Mouse (Mus musculus): ENCODE measurements around the gene Btbd10.

Btbd10 gene

DNA sequence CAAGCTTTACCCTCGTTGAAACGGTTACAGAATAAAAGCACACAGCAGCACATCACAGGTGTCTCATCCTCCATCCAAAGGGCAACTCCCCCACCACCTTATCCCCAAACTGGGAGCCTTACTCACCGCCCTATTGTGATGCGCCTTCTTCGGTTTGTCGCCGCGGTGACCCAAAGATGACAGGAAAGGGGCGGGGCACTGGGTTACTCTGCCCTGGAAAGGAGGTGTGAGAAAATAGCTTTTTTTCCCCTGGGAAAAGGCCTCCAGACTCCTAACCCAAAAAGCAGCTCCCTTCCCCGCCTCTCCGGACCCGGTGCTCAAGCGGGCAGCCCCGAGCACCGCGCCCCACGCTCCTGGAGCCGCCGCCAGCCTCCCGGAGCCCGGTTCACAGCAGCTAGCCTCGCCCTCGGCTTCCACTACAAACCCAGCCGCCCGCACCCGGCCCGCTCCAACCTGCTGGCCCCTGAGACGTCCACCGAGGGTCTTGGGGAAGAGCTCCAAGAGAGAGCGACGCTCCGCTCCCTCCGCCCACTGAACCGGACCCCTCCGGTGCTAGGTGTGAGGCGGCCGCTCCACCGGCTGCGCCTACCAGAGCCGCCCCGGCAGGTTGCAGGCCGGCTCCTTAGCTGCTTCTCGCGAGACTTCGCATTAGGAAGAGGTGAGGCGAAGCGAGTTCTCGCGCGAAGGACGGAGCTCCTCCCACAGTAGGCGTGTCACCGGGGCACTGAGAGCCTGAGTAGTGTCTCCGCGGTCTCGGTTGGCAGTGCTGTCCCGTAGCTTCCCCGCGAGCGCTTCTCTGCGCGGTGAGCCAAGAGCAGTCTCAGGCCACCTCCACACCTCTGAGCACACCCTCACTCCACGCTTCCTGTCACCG, at the start of gene Btbd10:
Gene Btbd10 (minus strand): TSS at position 647 of the 874 bp plus-strand sequence.
- peak; percentile 97 to 99 for DNase-seq

DNA sequence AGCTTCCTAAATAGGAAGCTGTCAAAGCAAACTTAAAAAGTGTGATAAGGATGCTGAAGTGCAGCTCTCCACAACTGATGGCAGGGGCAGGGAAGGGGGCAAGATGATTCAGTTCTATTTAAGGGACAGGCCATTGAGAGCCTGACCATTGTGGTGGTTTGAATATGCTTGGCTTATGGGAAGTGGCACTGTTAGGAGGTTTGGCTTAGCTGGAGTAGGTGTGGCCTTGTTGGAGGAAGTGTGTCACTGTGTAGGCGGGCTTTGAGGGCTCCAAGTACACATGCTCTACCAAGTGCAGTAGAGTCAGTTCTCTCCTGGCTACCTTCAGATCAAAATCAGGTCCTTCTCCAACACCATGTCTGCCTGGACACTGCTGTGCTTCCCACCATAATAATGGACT, 47.3 kb upstream of the Btbd10 start:
- no peak for DNase-seq

GRCm38 (mm10) chr7:113415256-113415655, 46.1 kb upstream of the Btbd10 start:
- no peak for DNase-seq

GRCm38 (mm10) chr7:113408712-113409111, 39.5 kb upstream of the Btbd10 start:
- DNase-seq: no peak

DNA sequence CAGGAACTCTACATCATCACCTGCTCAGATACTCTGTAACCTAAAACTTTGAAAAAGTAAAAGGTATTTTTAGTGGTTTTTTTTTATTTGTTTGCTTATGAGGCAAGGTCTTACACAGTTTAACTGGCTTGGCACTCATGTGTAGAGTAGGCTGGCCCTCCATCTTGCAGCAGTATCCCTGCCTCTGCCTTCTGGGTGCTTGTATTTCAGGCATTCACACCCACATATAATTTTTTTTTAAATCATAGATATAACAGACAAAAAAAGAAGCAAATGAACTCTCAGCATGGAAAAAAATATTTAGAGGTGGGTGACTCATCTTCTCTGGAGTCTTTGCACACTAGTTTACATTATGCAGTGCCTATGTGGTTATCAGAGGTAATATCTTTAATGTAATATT, 28.9 kb upstream of the Btbd10 start:
- no peak for DNase-seq

GRCm38 (mm10) chr7:113396661-113397060, 27.5 kb upstream of the Btbd10 start:
- DNase-seq: no peak

DNA sequence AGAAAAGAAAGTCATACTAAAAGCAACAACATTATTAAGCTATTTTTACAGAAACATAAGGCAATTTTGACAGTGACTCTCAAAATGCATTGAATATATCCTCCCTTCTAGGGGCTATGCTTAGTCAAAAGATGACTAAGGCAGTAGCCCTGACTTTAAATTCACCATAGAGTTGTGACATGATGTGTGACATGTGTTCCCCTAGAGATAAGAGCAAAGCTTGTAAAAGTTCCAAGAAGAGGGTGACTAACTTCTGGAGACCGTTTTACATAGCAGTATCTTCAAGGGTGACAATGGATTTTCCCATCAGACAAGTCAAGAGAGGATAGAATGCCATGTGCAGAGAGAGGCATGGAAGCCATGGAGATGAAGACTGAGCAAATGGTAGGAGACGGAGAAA, 22.4 kb upstream of the Btbd10 start:
- no peak for DNase-seq

GRCm38 (mm10) chr7:113388470-113388869, 19.3 kb upstream of the Btbd10 start, which contains the start of gene Pth:
Gene Pth (minus strand): TSS chr7:113388570.
- no peak for DNase-seq

DNA sequence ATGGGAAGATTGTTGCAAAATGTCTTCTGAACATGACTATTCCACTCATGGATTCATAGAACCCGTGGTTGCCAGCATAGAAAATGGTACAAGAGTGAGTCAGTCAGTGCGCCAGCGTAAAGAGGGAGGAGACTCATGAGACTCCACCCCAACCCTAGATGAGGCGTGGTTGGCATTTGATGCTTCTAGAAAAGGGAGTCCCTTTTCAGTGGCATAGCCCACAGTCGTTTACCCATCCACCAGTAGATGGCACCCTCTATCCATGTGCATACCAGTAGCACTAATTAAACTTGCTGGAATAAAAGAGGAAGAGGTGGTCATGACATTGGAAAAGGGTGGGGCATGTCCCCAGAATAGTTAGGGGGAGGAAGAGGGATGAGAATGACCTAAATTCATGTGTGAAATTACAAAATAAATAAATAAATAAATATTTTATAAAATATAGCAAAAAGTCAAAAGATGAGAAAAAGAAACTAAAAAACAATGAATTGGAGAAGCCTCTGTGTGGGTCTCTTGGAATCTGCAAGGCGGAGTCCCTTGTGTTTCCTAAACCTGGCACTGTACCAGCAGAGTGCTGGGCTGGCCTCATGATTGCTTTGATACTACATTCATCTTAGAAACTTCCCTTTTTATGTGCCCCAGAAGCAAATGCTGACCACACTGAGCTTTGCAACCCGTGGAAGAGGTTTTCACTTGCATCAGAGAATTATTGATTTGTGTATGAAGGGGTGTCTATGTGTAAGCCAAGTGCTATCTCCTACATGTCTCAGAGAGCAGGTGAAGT, 8.9 kb upstream of the Btbd10 start:
- peak; percentile 53 to 64 for DNase-seq

DNA sequence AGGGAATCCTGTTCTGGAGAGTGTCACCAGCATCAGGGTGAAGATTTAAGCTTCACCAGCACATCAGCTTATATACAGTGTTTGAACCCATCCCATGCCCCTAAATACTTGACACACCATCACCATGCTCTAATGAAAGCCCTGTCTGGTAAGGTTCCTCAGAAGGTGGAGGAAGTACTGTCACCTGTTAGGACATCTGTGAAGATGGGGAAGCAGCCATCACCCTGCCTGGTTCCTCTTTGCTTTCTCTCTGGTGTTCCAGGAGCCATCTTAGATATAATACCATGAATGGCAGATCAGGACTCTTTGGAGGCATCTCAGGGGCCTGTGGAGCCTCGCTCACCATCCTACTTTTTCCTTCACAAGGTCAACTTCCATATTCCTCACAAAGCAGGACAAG, 3.5 kb upstream of the Btbd10 start:
- DNase-seq: no peak

GRCm38 (mm10) chr7:113369620-113370340, 588 bp upstream of the Btbd10 start:
- peak; percentile 72 to 76 for DNase-seq

GRCm38 (mm10) chr7:113367440-113367839, 1.8 kb downstream of the Btbd10 start:
- no peak for DNase-seq

GRCm38 (mm10) chr7:113349089-113349488, 20.1 kb downstream of the Btbd10 start:
- no peak for DNase-seq

DNA sequence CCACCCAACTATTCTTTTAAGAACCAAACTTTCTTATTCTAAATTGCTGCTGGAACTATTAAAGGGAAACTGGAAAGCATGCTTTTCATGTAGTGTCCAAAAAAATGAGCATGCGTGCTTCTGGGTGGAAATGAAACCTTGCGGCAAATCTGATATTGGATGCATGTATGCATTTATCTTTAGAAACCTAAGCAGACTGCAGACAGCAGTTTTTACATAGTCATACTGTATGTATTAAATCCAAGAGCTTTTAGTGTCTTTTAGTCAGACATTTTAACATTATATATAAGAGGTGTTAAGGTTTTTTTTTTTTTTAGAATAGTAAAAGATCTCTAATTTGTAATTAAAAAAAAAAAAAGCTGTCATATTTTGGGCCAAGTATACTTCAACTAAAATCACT, 21.5 kb downstream of the Btbd10 start:
- no peak for DNase-seq

- peak; percentile 83 to 90 for DNase-seq
These were observed 21.9 kb downstream of the Btbd10 start for GRCm38 (mm10) chr7:113347271-113347670.

DNA sequence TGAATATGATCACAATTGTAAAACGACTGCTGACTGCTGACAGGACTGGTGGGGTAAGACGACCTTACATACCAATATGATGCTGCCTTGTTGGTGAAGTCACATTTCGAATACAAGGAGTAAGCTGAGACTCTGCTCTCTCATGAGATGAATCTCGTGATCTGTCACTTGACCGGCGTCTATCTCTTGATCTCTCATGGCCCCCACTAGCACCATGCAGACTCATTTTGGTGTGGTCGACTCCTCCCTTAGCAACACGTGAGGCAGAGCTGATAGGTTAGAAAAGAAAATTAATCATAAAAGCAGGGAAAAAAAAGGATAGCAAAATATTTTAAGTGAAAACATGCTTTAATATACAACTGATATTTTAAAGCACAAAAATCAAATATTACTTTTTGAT, 33.9 kb downstream of the Btbd10 start:
- no peak for DNase-seq

- DNase-seq: no peak
These were observed 35.2 kb downstream of the Btbd10 start for GRCm38 (mm10) chr7:113334036-113334435.

- DNase-seq: no peak
These were observed 49.1 kb downstream of the Btbd10 start for GRCm38 (mm10) chr7:113320128-113320527.

DNA sequence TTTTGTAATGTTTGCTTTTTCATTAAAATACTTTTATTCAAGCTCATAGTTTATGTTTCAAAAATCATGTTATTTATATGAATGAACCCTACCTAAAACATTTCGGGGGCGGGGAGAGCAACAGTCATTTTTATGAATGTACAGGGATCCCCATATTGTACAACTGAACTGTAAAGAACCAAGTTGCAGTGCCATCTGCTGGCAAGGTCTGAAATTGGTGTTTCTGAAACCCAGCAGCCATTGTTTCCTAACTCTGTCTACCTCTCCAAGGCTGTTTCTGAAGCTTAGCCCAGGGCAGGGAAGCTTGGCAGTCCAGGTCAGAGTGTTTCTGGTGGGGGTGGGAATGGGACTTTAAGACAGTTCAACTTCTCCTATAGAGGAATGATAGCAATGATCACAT, 57.4 kb downstream of the Btbd10 start:
- DNase-seq: peak; percentile 67 to 75

DNA sequence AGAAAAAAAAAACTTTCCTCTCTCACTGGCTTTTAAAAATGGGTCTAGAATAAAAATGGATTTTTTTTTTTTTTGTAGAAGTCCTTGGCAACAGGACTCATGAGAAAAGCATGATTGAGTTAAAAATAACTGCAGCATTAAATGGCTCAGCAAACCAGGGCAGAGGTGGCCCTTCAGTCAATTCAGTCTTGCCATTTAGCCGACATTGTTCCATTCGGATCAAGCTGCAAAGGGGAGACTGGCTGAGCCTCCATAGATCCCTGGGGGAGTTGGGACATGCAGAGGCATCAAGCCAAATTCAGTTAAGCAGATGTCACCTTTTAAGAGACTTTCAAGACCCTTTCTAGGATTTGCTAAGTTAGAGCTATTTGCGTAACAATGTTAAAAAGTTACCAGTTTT, 59.1 kb downstream of the Btbd10 start:
- DNase-seq: no peak

GRCm38 (mm10) chr7:113297813-113298212, 71.4 kb downstream of the Btbd10 start:
- DNase-seq: no peak

GRCm38 (mm10) chr7:113295077-113295890, 73.9 kb downstream of the Btbd10 start:
- no peak for DNase-seq
